Mouse (Mus musculus) embryonic facial prominence, embryonic 12.5 days (tissue): ENCODE measurements around the gene Hist1h2bf. TPM values are rescaled to one million over a fixed set of nuclear protein-coding genes. Genes with fewer than 3 reads are reported as not detected.
"Not testable (repeated sequence)": the region's sequence is repeated elsewhere in the genome, so short reads cannot be mapped to it uniquely, and the experiment has no call there.

ENCODE experiments used
- ATAC-seq: fragments of 200-750 bp; cut with Nextera tagmentation; 2 replicates; pipeline ENCODE4 v1.8.0; 2017; ENCODE audit not compliant: insufficient number of reproducible peaks, insufficient read depth, low FRiP score, low TSS enrichment
- H3K27ac ChIP-seq: fragments of 300-500 bp; sonication (generic); 2 replicates; pipeline ENCODE4 v1.5.1; 2016; ENCODE audit warnings: mild to moderate bottlenecking
- H3K27me3 ChIP-seq: fragments of 300-500 bp; sonication (generic); 2 replicates; pipeline ENCODE4 v1.6.1; 2016; ENCODE audit warnings: mild to moderate bottlenecking, moderate library complexity
- H3K36me3 ChIP-seq: fragments of 300-500 bp; sonication (generic); 2 replicates; pipeline ENCODE4 v1.6.1; 2016; ENCODE audit warnings: mild to moderate bottlenecking
- H3K4me1 ChIP-seq: fragments of 300-500 bp; sonication (generic); 2 replicates; pipeline ENCODE4 v1.6.1; 2016
- H3K4me2 ChIP-seq: fragments of 300-500 bp; sonication (generic); replicated peaks from 2 replicates; pipeline ENCODE4 v1.6.1; 2016; ENCODE audit warnings: mild to moderate bottlenecking, moderate library complexity
- H3K4me3 ChIP-seq: fragments of 300-500 bp; sonication (generic); 2 replicates; pipeline ENCODE4 v1.5.1; 2016; ENCODE audit warnings: mild to moderate bottlenecking
- H3K9ac ChIP-seq: fragments of 300-500 bp; sonication (generic); 2 replicates; pipeline ENCODE4 v1.6.1; 2016; ENCODE audit warnings: mild to moderate bottlenecking, moderate library complexity
- H3K9me3 ChIP-seq: fragments of 300-500 bp; sonication (generic); 2 replicates; pipeline ENCODE4 v1.6.1; 2016; ENCODE audit warnings: mild to moderate bottlenecking, moderate library complexity
- WGBS: fragments of 180-500 bp; shearing (Covaris S2); methylation state at CpG from one replicate; pipeline ENCODE4 v1.1.7; 2016; 5-methylcytosine and 5-hydroxymethylcytosine counted together
- polyA plus RNA-seq: library from polyadenylated mRNA; unstranded; fragments of >200 nt; fragmentation: Nextera tagmentation; extraction: Ambion mirVana; gene quantifications from 2 replicates; pipeline ENCODE4 v1.2.1, GENCODE M21; 2016

Hist1h2bf gene
- polyA plus RNA-seq, 1 experiment from 2014 or later, result 11.9 TPM

- Histone ChIP-seq H3K4me3 (no peak overlapping the region), H3K9ac (no peak overlapping the region), H3K36me3 (no peaks in the 10 kb centered on the region), H3K9me3 (no peaks in the 10 kb centered on the region), H3K4me1 (no peaks in the 10 kb centered on the region), H3K27me3 (no peaks in the 10 kb centered on the region), H3K27ac (no peak overlapping the region), H3K4me2 (no peak overlapping the region)
- WGBS, result 89% methylated on average over 3 of the region's 3 CpGs
- ATAC-seq, result no peak
Observed at GRCm38 (mm10) chr13:23604452-23604851, 30.5 kb upstream of the Hist1h2bf start.

- no peaks in the 10 kb centered on the region for H3K4me1 ChIP-seq
- ATAC-seq, result no peak
- no peak overlapping the region for H3K4me2 ChIP-seq
- WGBS, result 81% methylated on average over 7 of the region's 7 CpGs
- no peak overlapping the region for H3K4me3 ChIP-seq
- no peak overlapping the region for H3K27ac ChIP-seq
- H3K9me3 ChIP-seq, result no peaks in the 10 kb centered on the region
- no peaks in the 10 kb centered on the region for H3K27me3 ChIP-seq
- no peak overlapping the region for H3K9ac ChIP-seq
- no peaks in the 10 kb centered on the region for H3K36me3 ChIP-seq
Observed at GRCm38 (mm10) chr13:23603182-23603699, 29.2 kb upstream of the Hist1h2bf start.

- no peak overlapping the region for H3K9ac ChIP-seq
- no peak overlapping the region for H3K27ac ChIP-seq
- no peak overlapping the region for H3K4me3 ChIP-seq
- no peak for ATAC-seq
- no peaks in the 10 kb centered on the region for H3K27me3 ChIP-seq
- no peak overlapping the region for H3K4me2 ChIP-seq
- 6% methylated on average over 9 of the region's 9 CpGs for WGBS
- no peaks in the 10 kb centered on the region for H3K36me3 ChIP-seq
- peaks cover 3% of the 10 kb centered on the region; the same call in 1 of the 2 replicates for H3K4me1 ChIP-seq
- no peaks in the 10 kb centered on the region for H3K9me3 ChIP-seq
Observed at GRCm38 (mm10) chr13:23597957-23598356, 24.0 kb upstream of the Hist1h2bf start.

- Histone ChIP-seq H3K4me2 (no peak overlapping the region), H3K9me3 (no peaks in the 10 kb centered on the region), H3K27ac (no peak overlapping the region), H3K27me3 (no peaks in the 10 kb centered on the region), H3K36me3 (no peaks in the 10 kb centered on the region), H3K4me3 (no peak overlapping the region), H3K9ac (no peak overlapping the region), H3K4me1 (peaks cover 5% of the 10 kb centered on the region; the same call in 1 of the 2 replicates)
- 83% methylated on average over 7 of the region's 7 CpGs for WGBS
- no peak for ATAC-seq
Observed at GRCm38 (mm10) chr13:23595622-23596372, 21.8 kb upstream of the Hist1h2bf start.

- Histone ChIP-seq H3K4me3 (no peak overlapping the region), H3K9ac (no peak overlapping the region), H3K36me3 (no peaks in the 10 kb centered on the region), H3K4me1 (peaks cover 5% of the 10 kb centered on the region; the same call in 1 of the 2 replicates), H3K4me2 (no peak overlapping the region), H3K27me3 (no peaks in the 10 kb centered on the region), H3K9me3 (no peaks in the 10 kb centered on the region), H3K27ac (no peak overlapping the region)
- ATAC-seq, result no peak
- 75% methylated on average over 2 of the region's 2 CpGs for WGBS
Observed at GRCm38 (mm10) chr13:23595185-23595584, 21.2 kb upstream of the Hist1h2bf start.

GRCm38 (mm10) chr13:23593051-23593770, 19.2 kb upstream of the Hist1h2bf start:
- Histone ChIP-seq H3K4me1 (peaks cover 5% of the 10 kb centered on the region; the same call in 1 of the 2 replicates), H3K27me3 (no peaks in the 10 kb centered on the region), H3K9ac (no peak overlapping the region), H3K9me3 (no peaks in the 10 kb centered on the region), H3K36me3 (no peaks in the 10 kb centered on the region), H3K27ac (no peak overlapping the region), H3K4me2 (no peak overlapping the region), H3K4me3 (no peak overlapping the region)
- no peak for ATAC-seq
- WGBS, result 69% methylated on average over 5 of the region's 5 CpGs

- Histone ChIP-seq H3K4me2 (no peak overlapping the region), H3K9me3 (no peaks in the 10 kb centered on the region), H3K9ac (no peak overlapping the region), H3K27me3 (no peaks in the 10 kb centered on the region), H3K27ac (no peak overlapping the region), H3K4me3 (no peak overlapping the region), H3K36me3 (no peaks in the 10 kb centered on the region), H3K4me1 (peaks cover 5% of the 10 kb centered on the region; the same call in 1 of the 2 replicates)
- 72% methylated on average over 7 of the region's 7 CpGs for WGBS
- no peak for ATAC-seq
Observed at GRCm38 (mm10) chr13:23592614-23593013, 18.6 kb upstream of the Hist1h2bf start.

- not testable (repeated sequence) for H3K4me1 ChIP-seq, H3K36me3 ChIP-seq, H3K27me3 ChIP-seq, H3K4me2 ChIP-seq, ATAC-seq, H3K27ac ChIP-seq, H3K9me3 ChIP-seq, H3K4me3 ChIP-seq, H3K9ac ChIP-seq
- 94% methylated on average over 7 of the region's 7 CpGs for WGBS
Observed at GRCm38 (mm10) chr13:23591886-23592285, 17.9 kb upstream of the Hist1h2bf start.

GRCm38 (mm10) chr13:23591206-23591605, 17.2 kb upstream of the Hist1h2bf start:
- WGBS, result 90% methylated on average over 7 of the region's 7 CpGs
- H3K27ac ChIP-seq, result no peak overlapping the region
- ATAC-seq, result no peak

GRCm38 (mm10) chr13:23586940-23587225, 12.9 kb upstream of the Hist1h2bf start:
- Histone ChIP-seq H3K4me2 (peak overlapping the region; percentile 74), H3K36me3 (no peaks in the 10 kb centered on the region), H3K4me1 (peaks cover 24% of the 10 kb centered on the region), H3K27me3 (no peaks in the 10 kb centered on the region), H3K4me3 (peak overlapping the region; percentile 19), H3K9ac (0 out of 2 replicates have a peak overlapping the region, but pooled peaks have one; percentile 37), H3K9me3 (no peaks in the 10 kb centered on the region), H3K27ac (peak overlapping the region; percentile 94)
- 5% methylated on average over 1 of the region's 1 CpGs for WGBS
- no peak for ATAC-seq

More at GRCm38 (mm10) chr13:23591206-23591605, 17.2 kb upstream of the Hist1h2bf start:
- no peak overlapping the region for H3K9ac ChIP-seq
- no peak overlapping the region for H3K4me2 ChIP-seq
- no peaks in the 10 kb centered on the region for H3K36me3 ChIP-seq
- H3K4me3 ChIP-seq, result no peak overlapping the region
- no peaks in the 10 kb centered on the region for H3K27me3 ChIP-seq
- H3K4me1 ChIP-seq, result peaks cover 8% of the 10 kb centered on the region; the same call in 1 of the 2 replicates
- H3K9me3 ChIP-seq, result no peaks in the 10 kb centered on the region

GRCm38 (mm10) chr13:23586099-23586939, 12.3 kb upstream of the Hist1h2bf start:
- no peaks in the 10 kb centered on the region for H3K27me3 ChIP-seq
- peaks cover 24% of the 10 kb centered on the region for H3K4me1 ChIP-seq
- H3K27ac ChIP-seq, result peak overlapping the region; percentile 94
- H3K9me3 ChIP-seq, result no peaks in the 10 kb centered on the region
- ATAC-seq, result no peak
- no peaks in the 10 kb centered on the region for H3K36me3 ChIP-seq
- H3K4me3 ChIP-seq, result peak overlapping the region; percentile 19
- WGBS, result 2% methylated on average over 22 of the region's 22 CpGs
- H3K9ac ChIP-seq, result peak overlapping the region; percentile 37; the same call in 1 of the 2 replicates
- H3K4me2 ChIP-seq, result peak overlapping the region; percentile 74
